ENCODE assay signal across 21 mouse cellular contexts in the genomic region with DNA sequence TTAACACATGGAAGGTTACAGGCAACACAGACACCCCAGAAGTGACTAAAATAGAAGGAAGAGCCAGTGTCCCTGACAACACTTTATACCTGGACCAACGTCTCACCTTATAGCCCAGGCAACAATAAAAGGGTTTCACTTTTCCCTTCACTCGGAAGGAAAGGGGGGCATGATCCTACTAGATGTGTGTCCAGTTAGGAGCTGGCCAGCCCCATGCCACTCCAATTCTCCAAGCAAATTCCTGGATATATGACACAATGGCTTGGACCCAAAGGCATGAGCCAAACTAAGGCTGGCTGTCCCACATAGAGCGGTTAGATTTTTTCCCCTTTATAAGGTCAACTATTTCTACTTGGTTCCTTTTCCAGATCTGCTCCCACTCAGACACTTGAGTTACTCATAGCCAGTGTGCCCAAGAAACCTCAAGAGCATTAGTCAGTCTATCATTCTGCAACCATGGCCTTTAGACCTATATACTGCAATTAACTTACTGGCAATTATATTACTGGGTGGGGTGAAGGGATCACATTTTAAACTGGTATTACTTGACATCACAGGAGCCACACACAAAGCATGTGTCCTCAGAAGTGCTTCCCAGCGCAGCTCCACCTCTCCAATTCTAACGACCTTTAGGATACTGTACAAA.
"Had no signal": no experiment of that assay in that cellular context is flagged by ENCODE, and none has a peak within 500 bp of the region (broad histone marks: within the 10 kb centered on the region; RNA-seq: fewer than 3 reads in every experiment).

No protein-coding gene starts in this region.

- H3K27me3 ChIP-seq: kidney, embryonic 15.5 days; liver, embryonic 13.5 days; megakaryocyte, embryonic 14.5 days; neural tube, embryonic 12.5 days; neural tube, embryonic 15.5 days had no signal

- H3K4me2 ChIP-seq: kidney, embryonic 15.5 days; liver, embryonic 13.5 days; neural tube, embryonic 12.5 days; neural tube, embryonic 15.5 days had no signal

- H3K9me3 ChIP-seq: kidney, embryonic 15.5 days; liver, embryonic 13.5 days; midbrain, embryonic 10.5 days; neural tube, embryonic 12.5 days; neural tube, embryonic 15.5 days had no signal

- H3K4me3 ChIP-seq: kidney, embryonic 15.5 days; layer of hippocampus, adult 2 months; liver, embryonic 13.5 days; megakaryocyte, embryonic 14.5 days; midbrain, embryonic 10.5 days; neural tube, embryonic 12.5 days; neural tube, embryonic 15.5 days had no signal

- H3K27ac ChIP-seq: kidney, embryonic 15.5 days; layer of hippocampus, adult 2 months; liver, embryonic 13.5 days; midbrain, embryonic 10.5 days; neural tube, embryonic 12.5 days; neural tube, embryonic 15.5 days; stomach, postnatal 0 days had no signal

- H3K9ac ChIP-seq: kidney, embryonic 15.5 days; liver, embryonic 13.5 days; neural tube, embryonic 12.5 days; neural tube, embryonic 15.5 days had no signal

- H3K4me1 ChIP-seq: kidney, embryonic 15.5 days; megakaryocyte, embryonic 14.5 days; midbrain, embryonic 10.5 days; neural tube, embryonic 12.5 days; neural tube, embryonic 15.5 days had no signal

- H3K36me3 ChIP-seq: kidney, embryonic 15.5 days; liver, embryonic 13.5 days; midbrain, embryonic 10.5 days; neural tube, embryonic 12.5 days; neural tube, embryonic 15.5 days had no signal

- DNase-seq: kidney, adult 11 months; kidney, adult 8-10 months; kidney, postnatal 10 days; layer of hippocampus, adult 9-11 months; liver, embryonic 13.5 days; lung, adult 2 months; midbrain, embryonic 14.5 days; right cerebral cortex, adult 18-20 months; right cerebral cortex, postnatal 14 days; right cerebral cortex, postnatal 4 days; spleen, adult 18-20 months; thymus, adult 2 months; thymus, postnatal 14 days; thymus, postnatal 4 days had no signal
